Mouse (Mus musculus) CH12.LX (cell line): ENCODE measurements around the gene Olfr548-ps1.

Experiments used
- BHLHE40 ChIP-seq: IDR thresholded peaks from 2 replicates; pipeline ENCODE4 v1.6.1; 2011; ENCODE audit warnings: mild to moderate bottlenecking, low read depth, low read length, improper control_type of control experiment
- CTCF ChIP-seq, 2 experiments: IDR thresholded peaks in 1 of 2; conservative IDR thresholded peaks in 1 of 2; 2 replicates each; pipeline ENCODE4 v1.5.1; 2011 to 2012; ENCODE audit warnings: low read depth in 2 of 2, low read length in 2 of 2, improper control_type of control experiment in 1 of 2, inconsistent platforms in 1 of 2, mild to moderate bottlenecking in 1 of 2, moderate library complexity in 1 of 2
- JUND ChIP-seq: conservative IDR thresholded peaks from 2 replicates; pipeline ENCODE4 v1.6.1; 2011; ENCODE audit warnings: low read depth, low read length, improper control_type of control experiment
- KAT2A ChIP-seq: IDR thresholded peaks from 2 replicates; pipeline ENCODE4 v1.6.1; 2012; ENCODE audit warnings: low read length, improper control_type of control experiment, inconsistent platforms; ENCODE audit not compliant: insufficient replicate concordance
- MAFK ChIP-seq: IDR thresholded peaks from 2 replicates; pipeline ENCODE4 v1.6.1; 2011; ENCODE audit warnings: low read length, improper control_type of control experiment; ENCODE audit not compliant: insufficient replicate concordance
- MEF2A ChIP-seq: IDR thresholded peaks from 2 replicates; pipeline ENCODE4 v1.6.1; 2014; ENCODE audit warnings: low read depth, mild to moderate bottlenecking, inconsistent platforms, low read length, improper control_type of control experiment, borderline replicate concordance
- MXI1 ChIP-seq: IDR thresholded peaks from 2 replicates; pipeline ENCODE4 v1.6.1; 2011; ENCODE audit warnings: mild to moderate bottlenecking, low read depth, low read length, improper control_type of control experiment
- POLR2A ChIP-seq: IDR thresholded peaks from 2 replicates; pipeline ENCODE4 v1.6.1; 2011; ENCODE audit warnings: low read depth, mild to moderate bottlenecking, improper control_type of control experiment, low read length
- POLR2AphosphoS2 ChIP-seq: IDR thresholded peaks from 2 replicates; pipeline ENCODE4 v1.6.1; 2011; ENCODE audit warnings: low read depth, low read length, improper control_type of control experiment
- RCOR1 ChIP-seq: conservative IDR thresholded peaks from 2 replicates; pipeline ENCODE4 v1.6.1; 2012; ENCODE audit warnings: low read depth, mild to moderate bottlenecking, inconsistent platforms, low read length, improper control_type of control experiment
- SMC3 ChIP-seq: IDR thresholded peaks from 2 replicates; pipeline ENCODE4 v1.6.1; 2011; ENCODE audit warnings: low read depth, low read length, improper control_type of control experiment
- TCF12 ChIP-seq: IDR thresholded peaks from 2 replicates; pipeline ENCODE4 v1.6.1; 2014; ENCODE audit warnings: low read depth, mild to moderate bottlenecking, inconsistent platforms, low read length, improper control_type of control experiment
- ZC3H11A ChIP-seq: IDR thresholded peaks from 2 replicates; pipeline ENCODE4 v1.6.1; 2012; ENCODE audit warnings: low read depth, mild to moderate bottlenecking, inconsistent platforms, low read length, improper control_type of control experiment

DNA sequence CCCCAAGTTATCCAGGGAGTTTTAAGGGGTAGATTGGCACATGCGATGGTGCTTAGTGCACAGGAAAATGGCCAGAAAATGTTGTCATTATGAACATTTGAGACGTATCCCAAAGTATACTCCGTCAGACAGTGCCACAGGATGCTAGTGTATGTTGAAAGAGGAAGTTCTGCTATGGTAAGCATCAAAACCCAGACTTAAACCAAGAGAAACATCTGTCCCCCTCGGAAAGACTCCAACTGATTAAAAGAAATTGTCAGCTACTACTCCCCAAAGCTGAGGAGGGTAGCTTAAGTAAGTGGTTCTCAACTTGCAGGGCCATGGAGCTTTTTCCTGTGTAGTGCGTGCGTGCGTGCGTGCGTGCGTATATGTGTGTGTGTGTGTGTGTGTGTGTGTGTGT is 28.8 kb upstream of the Olfr548-ps1 start:
- TF ChIP-seq SMC3 (no peak), CTCF (conservative IDR thresholded peaks at IDR 0.05 in 1 of 2, IDR thresholded peaks at IDR 0.05 in 1 of 2; ENCODE audit: low read depth in 2 of 2, low read length in 2 of 2) (no peak), POLR2A (no peak), MEF2A (no peak), MAFK (no peak), BHLHE40 (no peak), TCF12 (no peak), JUND (no peak), MXI1 (no peak), RCOR1 (no peak), POLR2AphosphoS2 (no peak), ZC3H11A (no peak), KAT2A (no peak)
